Mouse (Mus musculus) urinary bladder, adult 18-20 months (tissue): ENCODE measurements around the gene Ramp2.

Experiments used
- DNase-seq, 2 experiments: peaks; one replicate each; pipeline ENCODE4 v3.0.0; 2022; ENCODE audit warnings: low spot score in 2 of 2, mixed read lengths in 2 of 2

Gene Ramp2

DNA sequence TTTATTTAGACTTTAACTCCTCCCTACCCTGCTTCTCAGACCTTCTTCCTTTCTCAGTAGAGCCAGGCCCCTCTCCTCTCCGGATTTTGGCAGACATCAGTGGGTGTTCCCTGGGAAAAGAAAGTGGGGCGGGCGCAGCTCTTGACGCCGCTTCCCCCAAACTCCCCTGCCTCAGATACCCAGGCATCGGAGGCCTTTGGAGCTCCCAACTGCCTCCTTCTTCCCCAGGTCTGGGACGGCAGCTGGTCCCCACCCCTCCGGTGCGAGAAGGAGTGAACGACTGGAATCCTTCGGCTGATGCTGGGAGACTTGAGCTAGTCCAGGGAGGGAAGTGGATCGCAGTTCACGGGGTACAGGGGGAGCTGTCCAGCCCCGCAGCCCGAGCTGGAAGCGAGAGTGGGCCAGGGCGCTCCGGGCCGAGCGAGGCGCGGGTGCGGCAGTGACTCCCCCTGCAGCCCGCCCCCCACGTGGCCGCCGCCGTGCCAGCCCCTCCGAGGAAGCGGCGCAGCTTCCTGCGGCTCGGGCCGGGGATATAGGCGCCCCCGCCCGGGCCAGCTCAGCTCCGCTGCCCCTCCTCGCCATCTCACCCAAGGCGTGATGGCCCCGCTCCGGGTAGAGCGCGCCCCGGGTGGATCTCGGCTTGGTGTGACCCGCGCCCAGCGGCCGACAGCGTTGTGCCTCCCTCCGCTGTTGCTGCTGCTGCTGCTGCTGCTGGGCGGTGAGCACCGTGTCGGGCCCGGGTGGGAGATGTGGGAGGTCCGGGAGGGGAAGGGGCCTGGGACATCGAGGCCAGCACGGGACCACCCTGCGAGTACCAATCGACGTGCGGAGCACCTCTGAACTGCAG is at the start of gene Ramp2:
Ramp2 (plus strand) TSS at position 174 of the 847 bp plus-strand sequence.
- no peak for DNase-seq

- no peak for DNase-seq
Measured at GRCm38 (mm10) chr11:101196175-101196574, 49.7 kb upstream of the Ramp2 start.

DNA sequence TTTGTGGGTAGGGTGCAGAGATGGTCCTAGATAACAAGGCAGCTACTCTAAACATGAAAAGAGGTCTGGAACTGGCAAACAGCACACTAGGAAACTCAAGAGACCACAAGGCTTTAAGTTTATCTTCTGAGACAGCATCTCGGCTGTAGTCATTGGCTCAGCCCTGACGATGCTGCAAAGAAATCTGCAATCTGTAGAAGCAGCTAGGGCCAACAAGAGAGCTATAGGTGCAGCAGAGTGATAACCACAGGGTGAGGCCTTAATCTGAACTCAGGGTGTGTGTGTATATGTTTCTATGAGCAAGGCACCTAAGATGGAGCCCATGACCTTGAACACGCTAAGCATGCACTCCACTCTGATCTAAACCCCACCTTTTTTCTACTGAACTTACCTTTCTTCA is 46.3 kb upstream of the Ramp2 start:
- no peak for DNase-seq

- no peak for DNase-seq
Measured at GRCm38 (mm10) chr11:101200986-101201385, 44.8 kb upstream of the Ramp2 start.

DNA sequence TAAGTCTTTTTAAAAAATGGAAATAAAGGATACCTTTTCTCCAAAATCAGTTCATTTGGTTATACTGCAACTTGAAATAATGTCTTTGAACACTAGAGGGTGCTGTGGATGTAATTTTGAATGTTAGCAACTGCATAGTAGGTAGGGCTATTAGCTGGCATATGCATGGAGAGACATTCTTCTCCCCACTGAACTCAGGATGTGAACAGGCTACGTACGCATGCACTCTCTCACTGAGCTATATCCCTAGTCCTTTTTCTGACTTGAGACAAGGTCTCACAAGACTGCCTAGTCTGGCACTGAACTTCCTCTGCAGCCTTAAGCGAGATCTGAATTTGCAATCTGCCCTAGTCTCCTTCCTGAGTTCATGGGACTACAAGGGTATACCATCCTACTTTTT is 33.9 kb upstream of the Ramp2 start:
- no peak for DNase-seq

DNA sequence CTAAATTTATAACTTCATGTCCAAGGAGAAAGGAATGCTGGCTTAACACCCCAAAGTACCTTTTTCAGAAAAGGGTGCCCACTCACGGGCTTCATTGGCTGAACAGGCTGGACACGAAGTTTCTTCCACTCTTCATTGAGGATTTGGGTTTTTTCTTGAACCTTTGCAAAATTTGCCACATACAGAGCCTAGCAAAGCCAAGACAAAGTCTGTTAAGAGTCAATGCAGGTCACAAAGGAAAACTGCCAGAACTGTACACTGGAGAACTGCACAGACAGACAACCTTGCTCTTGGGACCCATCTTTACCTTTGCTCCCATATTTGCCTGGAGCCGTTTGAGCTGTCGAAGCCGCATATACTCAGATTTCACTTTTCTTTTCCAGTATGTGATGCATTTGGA is 28.9 kb upstream of the Ramp2 start:
- no peak for DNase-seq

DNA sequence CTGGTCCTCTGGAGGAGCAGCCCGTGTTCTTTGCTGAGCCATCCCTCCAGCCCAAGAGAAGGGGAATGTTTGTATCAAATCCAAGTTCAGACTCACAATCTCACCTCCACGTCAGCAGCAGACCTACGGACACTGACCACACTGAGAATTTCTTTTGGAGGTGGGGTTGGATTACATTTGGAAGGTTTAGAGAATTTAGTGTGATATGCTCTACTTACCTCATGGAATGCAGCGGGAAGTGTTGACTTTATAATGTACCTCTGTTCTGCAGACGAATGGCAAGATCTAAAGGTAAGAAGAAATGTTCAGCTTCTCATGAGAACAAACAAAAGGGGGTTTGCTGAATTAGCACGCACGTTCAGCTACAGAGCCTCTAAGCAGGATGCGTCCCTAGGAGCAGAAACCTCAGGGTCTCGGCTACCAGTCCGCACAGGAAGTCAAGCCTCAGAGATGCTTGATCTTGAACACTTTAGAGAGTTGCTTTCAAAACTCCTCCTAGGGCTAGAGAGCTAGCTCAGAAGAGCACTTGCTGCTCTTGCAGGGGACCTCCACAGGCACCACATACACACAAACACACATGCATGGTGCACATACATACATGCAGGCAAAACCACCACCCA is 27.3 kb upstream of the Ramp2 start:
- DNase-seq: no peak

DNA sequence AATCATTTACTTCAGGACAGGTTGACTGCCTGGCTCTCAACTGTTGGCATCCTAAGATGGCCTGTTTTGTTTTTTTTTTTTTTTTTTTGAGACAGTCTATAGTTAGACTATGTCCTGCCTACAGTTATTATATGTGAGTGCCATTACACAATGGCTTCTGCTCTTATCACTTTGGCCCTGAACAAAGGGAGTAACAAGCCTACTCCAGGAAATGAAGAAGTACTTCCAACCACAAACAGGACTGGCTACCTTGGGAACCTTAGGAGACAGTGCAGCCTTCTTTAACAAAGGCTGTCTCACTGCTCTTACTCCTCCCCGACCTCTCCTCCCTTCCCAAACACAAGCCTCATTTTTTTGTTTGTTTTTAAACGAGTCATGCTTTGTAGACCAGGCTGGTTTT is 25.0 kb upstream of the Ramp2 start:
- DNase-seq: no peak

- no peak for DNase-seq
Measured at GRCm38 (mm10) chr11:101221306-101221986, 24.4 kb upstream of the Ramp2 start.

DNA sequence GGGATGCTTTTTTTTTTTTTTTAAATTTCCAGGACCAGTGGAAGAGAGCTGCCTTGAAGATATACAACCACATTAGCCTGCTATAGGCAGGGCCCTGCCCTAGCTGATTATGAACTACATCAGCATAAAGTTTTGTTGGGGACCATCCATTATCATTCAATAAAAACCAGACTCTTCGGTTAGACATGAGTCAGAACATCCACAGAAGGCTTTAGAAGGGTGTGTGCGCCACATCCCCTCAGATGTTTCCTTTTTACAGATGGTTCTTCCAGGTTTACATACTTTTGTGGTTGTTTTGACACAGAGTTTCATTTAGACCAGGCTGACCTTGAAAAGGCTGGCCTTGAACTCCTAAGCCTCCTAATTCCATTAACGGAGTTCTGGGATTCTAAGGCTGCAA is 21.5 kb upstream of the Ramp2 start:
- DNase-seq: no peak

- DNase-seq: no peak
Measured at GRCm38 (mm10) chr11:101225331-101226064, 20.3 kb upstream of the Ramp2 start.

GRCm38 (mm10) chr11:101226065-101226701 is 19.6 kb upstream of the Ramp2 start, which contains the start of gene Ezh1:
Gene Ezh1 (minus strand): TSS chr11:101226463.
- peak; percentile 91 to 96 for DNase-seq

DNA sequence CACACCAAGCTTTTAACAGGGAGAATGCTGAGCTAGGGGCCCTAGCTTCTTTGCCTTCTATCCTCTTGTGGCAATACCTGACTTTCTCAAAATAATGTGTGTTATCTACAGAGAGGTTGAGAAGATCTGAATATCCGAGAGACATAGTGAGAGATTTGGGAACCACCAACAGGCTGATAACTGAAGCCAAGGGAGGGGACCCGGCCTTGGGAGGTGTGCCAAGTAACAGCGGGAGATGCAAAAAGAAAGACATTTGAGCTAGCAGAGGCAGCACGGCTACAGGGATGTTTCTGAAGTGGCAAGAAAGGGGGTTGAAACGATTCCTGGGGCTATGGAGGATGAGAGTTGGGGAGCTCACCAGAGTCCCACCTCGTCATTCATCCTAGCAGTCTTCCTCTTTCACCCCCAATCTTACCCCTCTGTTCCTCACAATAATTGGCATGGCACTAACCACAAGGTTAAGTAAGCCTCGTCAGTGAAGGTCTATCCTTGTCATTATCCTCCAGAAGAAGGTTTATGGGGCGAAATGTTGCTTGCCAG is 16.4 kb upstream of the Ramp2 start:
- no peak for DNase-seq

GRCm38 (mm10) chr11:101230061-101230511 is 15.7 kb upstream of the Ramp2 start:
- DNase-seq: no peak

GRCm38 (mm10) chr11:101230526-101230925 is 15.3 kb upstream of the Ramp2 start:
- DNase-seq: no peak

- DNase-seq: peak in 1 of 2 experiments; percentile 66
Measured at GRCm38 (mm10) chr11:101230991-101231871, 14.6 kb upstream of the Ramp2 start.

GRCm38 (mm10) chr11:101232010-101232839 is 13.6 kb upstream of the Ramp2 start:
- DNase-seq: no peak

- no peak for DNase-seq
Measured at GRCm38 (mm10) chr11:101233240-101233639, 12.6 kb upstream of the Ramp2 start.

DNA sequence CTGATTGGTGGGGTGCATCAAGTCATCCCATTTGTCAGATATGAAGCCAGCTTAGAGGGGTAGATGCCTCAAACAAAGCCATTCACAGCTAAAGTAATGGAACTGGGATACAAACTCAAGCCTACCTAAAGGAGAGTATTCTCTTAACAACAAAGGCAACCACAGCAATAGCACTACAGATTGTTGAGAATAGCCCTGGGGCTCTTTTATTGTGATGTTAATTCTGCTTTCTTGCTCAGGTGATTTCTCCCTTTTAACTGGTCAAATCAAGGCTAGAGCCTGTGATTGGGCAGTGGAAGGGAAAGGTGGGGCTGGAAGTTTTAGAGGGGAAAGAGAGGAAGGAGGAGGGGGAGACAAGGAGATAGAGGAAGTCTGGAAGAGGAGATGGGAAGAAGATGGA is 11.7 kb upstream of the Ramp2 start:
- DNase-seq: no peak
